Mouse (Mus musculus) heart, embryonic 13.5 days (tissue): ENCODE measurements around the gene Ttc7. TPM values are rescaled to one million over a fixed set of nuclear protein-coding genes. Genes with fewer than 3 reads are reported as not detected.

Experiments
- ATAC-seq: fragments of 200-750 bp; cut with Nextera tagmentation; 2 replicates; pipeline ENCODE4 v1.8.0; 2017; ENCODE audit warnings: moderate TSS enrichment; ENCODE audit not compliant: insufficient number of reproducible peaks, low FRiP score, low TSS enrichment; ENCODE audit errors: extremely low read depth
- H3K27ac ChIP-seq: fragments of 300-500 bp; sonication (generic); replicated peaks from 2 replicates; pipeline ENCODE4 v1.5.1; 2015; ENCODE audit warnings: moderate library complexity, mild to moderate bottlenecking, inconsistent platforms
- H3K27me3 ChIP-seq: fragments of 300-500 bp; sonication (generic); replicated peaks from 2 replicates; pipeline ENCODE4 v1.6.1; 2015; ENCODE audit warnings: mild to moderate bottlenecking, inconsistent platforms
- H3K36me3 ChIP-seq: fragments of 300-500 bp; sonication (generic); 2 replicates; pipeline ENCODE4 v1.6.1; 2015; ENCODE audit warnings: mild to moderate bottlenecking, inconsistent platforms
- H3K4me1 ChIP-seq: fragments of 300-500 bp; sonication (generic); 2 replicates; pipeline ENCODE4 v1.6.1; 2015; ENCODE audit warnings: inconsistent platforms
- H3K4me2 ChIP-seq: fragments of 300-500 bp; sonication (generic); 2 replicates; pipeline ENCODE4 v1.6.1; 2015; ENCODE audit warnings: inconsistent platforms, mild to moderate bottlenecking, moderate library complexity
- H3K4me3 ChIP-seq: fragments of 300-500 bp; sonication (generic); 2 replicates; pipeline ENCODE4 v1.5.1; 2015; ENCODE audit warnings: moderate library complexity, mild to moderate bottlenecking, inconsistent platforms
- H3K9ac ChIP-seq: fragments of 300-500 bp; sonication (generic); 2 replicates; pipeline ENCODE4 v1.6.1; 2015; ENCODE audit warnings: inconsistent platforms, mild to moderate bottlenecking, moderate library complexity
- H3K9me3 ChIP-seq: fragments of 300-500 bp; sonication (generic); 2 replicates; pipeline ENCODE4 v1.6.1; 2016; ENCODE audit warnings: inconsistent platforms
- WGBS: fragments of 180-500 bp; shearing (Covaris S2); methylation state at CpG from one replicate; pipeline ENCODE4 v1.1.7; 2015; ENCODE audit warnings: mixed read lengths; 5-methylcytosine and 5-hydroxymethylcytosine counted together
- polyA plus RNA-seq: library from polyadenylated mRNA; unstranded; fragments of >200 nt; fragmentation: Nextera tagmentation; extraction: Ambion mirVana; gene quantifications from 2 replicates; pipeline ENCODE4 v1.2.1, GENCODE M21; 2015

Ttc7 gene
- polyA plus RNA-seq, 1 experiment from 2014 or later: 3.6 TPM

GRCm38 (mm10) chr17:87265792-87266186, 16.9 kb upstream of the Ttc7 start, which contains the start of gene Mcfd2:
Gene Mcfd2, minus strand, starts transcription at chr17:87265935.
- Histone ChIP-seq H3K4me1 (peaks cover 20% of the 10 kb centered on the region), H3K27ac (peak within 1 kb of the TSS; percentile 66), H3K4me3 (peak within 1 kb of the TSS; percentile 83), H3K9me3 (peaks cover 12% of the 10 kb centered on the region), H3K4me2 (peak within 1 kb of the TSS; percentile 89), H3K9ac (peak within 1 kb of the TSS; percentile 97), H3K36me3 (peaks cover 28% of the 10 kb centered on the region), H3K27me3 (peaks cover 4% of the 10 kb centered on the region)
- peak; percentile 91 for ATAC-seq
- under 1% methylated on average over 39 of the region's 41 CpGs for WGBS

- H3K27me3 ChIP-seq: peaks cover 9% of the 10 kb centered on the region
- no peaks in the 10 kb centered on the region for H3K36me3 ChIP-seq
- no peak overlapping the region for H3K9ac ChIP-seq
- H3K4me1 ChIP-seq: peaks cover 7% of the 10 kb centered on the region
- 64% methylated on average over 6 of the region's 6 CpGs for WGBS
- H3K4me2 ChIP-seq: no peak overlapping the region
- no peak overlapping the region for H3K27ac ChIP-seq
- H3K4me3 ChIP-seq: no peak overlapping the region
- peaks cover 3% of the 10 kb centered on the region; the same call in 1 of the 2 replicates for H3K9me3 ChIP-seq
- ATAC-seq: no peak
Observed at GRCm38 (mm10) chr17:87269454-87269853, 13.2 kb upstream of the Ttc7 start.

- no peak overlapping the region for H3K27ac ChIP-seq
- 48% methylated on average over 14 of the region's 15 CpGs for WGBS
- no peak overlapping the region for H3K4me2 ChIP-seq
- peaks cover 24% of the 10 kb centered on the region for H3K27me3 ChIP-seq
- ATAC-seq: no peak
- H3K4me3 ChIP-seq: no peak overlapping the region
- peaks cover 3% of the 10 kb centered on the region; the same call in 1 of the 2 replicates for H3K9me3 ChIP-seq
- H3K36me3 ChIP-seq: no peaks in the 10 kb centered on the region
- H3K9ac ChIP-seq: 0 out of 2 replicates have a peak overlapping the region, but pooled peaks have one; percentile 7
- H3K4me1 ChIP-seq: peaks cover 4% of the 10 kb centered on the region; the same call in 1 of the 2 replicates
Observed at GRCm38 (mm10) chr17:87275363-87276341, 7.0 kb upstream of the Ttc7 start.

DNA sequence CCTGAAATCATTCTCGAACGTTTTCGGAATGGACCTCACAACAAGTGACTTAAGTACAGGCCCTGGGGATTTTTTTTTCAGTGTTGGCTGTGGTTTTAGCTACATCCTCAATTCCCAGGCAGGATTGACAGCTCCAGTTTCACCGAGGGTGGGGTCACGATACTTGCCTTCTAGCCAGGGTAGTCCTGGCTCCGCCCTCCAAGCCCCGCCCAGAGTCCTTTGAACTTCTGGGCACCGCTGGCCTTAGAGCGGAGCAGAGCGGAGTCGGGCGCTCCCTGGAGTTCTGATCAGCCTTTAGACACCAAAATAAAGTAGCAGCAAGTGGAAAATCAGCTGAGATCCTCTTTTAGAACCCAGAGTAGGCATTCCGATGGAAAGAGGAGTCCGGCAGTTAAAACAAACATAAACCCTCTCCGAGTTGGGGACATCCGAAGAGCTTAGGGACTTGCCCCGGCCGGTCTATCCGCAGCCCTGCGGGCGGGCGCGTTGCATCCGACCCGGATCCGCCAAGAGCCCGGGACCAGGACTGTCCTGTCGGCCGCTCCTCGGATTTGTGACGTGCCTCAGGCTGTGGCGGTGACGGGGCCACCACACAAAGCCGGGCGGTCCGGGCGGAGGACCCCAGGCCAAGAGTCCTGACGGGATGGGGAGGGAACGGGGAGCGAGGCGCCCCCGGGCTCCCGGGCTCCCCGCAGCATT, 530 bp upstream of the Ttc7 start:
- peaks cover 62% of the 10 kb centered on the region for H3K27me3 ChIP-seq
- under 1% methylated on average over 44 of the region's 44 CpGs for WGBS
- H3K36me3 ChIP-seq: no peaks in the 10 kb centered on the region
- H3K4me1 ChIP-seq: peaks cover 24% of the 10 kb centered on the region
- peak; percentile 89 for ATAC-seq
- peak overlapping the region; percentile 100 for H3K4me2 ChIP-seq
- no peaks in the 10 kb centered on the region for H3K9me3 ChIP-seq
- peak overlapping the region; percentile 77 for H3K4me3 ChIP-seq
- peak overlapping the region; percentile 91 for H3K9ac ChIP-seq
- peak overlapping the region; percentile 89 for H3K27ac ChIP-seq

DNA sequence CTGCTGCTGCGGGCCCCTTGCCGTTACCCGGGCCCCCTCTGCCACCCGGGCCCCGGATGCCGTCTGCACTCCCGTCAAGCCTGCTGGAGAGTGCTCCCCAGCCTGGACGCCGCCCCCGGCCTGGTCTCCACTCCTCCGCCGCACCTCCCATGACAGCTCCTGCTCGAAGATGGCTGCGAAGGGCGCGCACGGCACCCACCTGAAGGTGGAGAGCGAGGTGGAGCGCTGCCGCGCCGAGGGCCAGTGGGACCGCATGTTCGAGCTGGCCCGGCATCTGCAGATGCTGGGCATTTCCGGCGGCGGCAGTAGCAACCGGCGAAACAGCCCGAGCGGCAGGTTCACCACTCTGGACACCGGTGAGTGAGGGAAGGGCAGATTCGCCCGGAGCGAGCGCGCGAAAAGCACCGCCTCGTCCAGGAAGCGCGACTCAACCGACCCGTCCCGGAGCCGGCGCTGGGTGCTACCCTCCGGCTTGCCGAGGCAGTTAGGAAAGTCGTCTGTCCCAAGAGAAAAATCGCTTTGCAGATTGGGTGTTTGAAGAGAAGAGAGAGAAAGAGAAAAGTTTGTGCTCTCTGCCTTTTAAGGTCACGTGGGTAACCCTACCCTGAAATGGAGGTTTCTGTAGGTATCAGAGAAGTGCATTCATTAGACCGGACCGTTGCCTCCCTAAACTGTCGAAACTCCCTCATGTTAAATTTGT, 519 bp downstream of the Ttc7 start:
- Histone ChIP-seq H3K4me3 (peak overlapping the region; percentile 77), H3K9ac (peak overlapping the region; percentile 91), H3K4me1 (peaks cover 25% of the 10 kb centered on the region), H3K9me3 (no peaks in the 10 kb centered on the region), H3K4me2 (peak overlapping the region; percentile 100), H3K36me3 (no peaks in the 10 kb centered on the region), H3K27ac (peak overlapping the region; percentile 89; the same call in 1 of the 2 replicates), H3K27me3 (peaks cover 70% of the 10 kb centered on the region)
- WGBS: under 1% methylated on average over 56 of the region's 56 CpGs
- 0 out of 2 replicates have a peak, but pooled peaks have one; percentile 1 for ATAC-seq

- 9% methylated on average over 21 of the region's 21 CpGs for WGBS
- Histone ChIP-seq H3K4me3 (peak overlapping the region; percentile 77), H3K9me3 (no peaks in the 10 kb centered on the region), H3K36me3 (no peaks in the 10 kb centered on the region), H3K27ac (no peak overlapping the region), H3K27me3 (peaks cover 75% of the 10 kb centered on the region), H3K4me2 (peak overlapping the region; percentile 100), H3K9ac (peak overlapping the region; percentile 91), H3K4me1 (peaks cover 26% of the 10 kb centered on the region)
- no peak for ATAC-seq
Observed at GRCm38 (mm10) chr17:87283755-87284481, 1.2 kb downstream of the Ttc7 start.

GRCm38 (mm10) chr17:87284482-87285040, 1.9 kb downstream of the Ttc7 start:
- no peaks in the 10 kb centered on the region for H3K36me3 ChIP-seq
- 72% methylated on average over 7 of the region's 7 CpGs for WGBS
- peak overlapping the region; percentile 100 for H3K4me2 ChIP-seq
- no peak overlapping the region for H3K9ac ChIP-seq
- H3K4me1 ChIP-seq: peaks cover 26% of the 10 kb centered on the region
- H3K4me3 ChIP-seq: no peak overlapping the region
- peaks cover 78% of the 10 kb centered on the region for H3K27me3 ChIP-seq
- no peak for ATAC-seq
- H3K9me3 ChIP-seq: no peaks in the 10 kb centered on the region
- no peak overlapping the region for H3K27ac ChIP-seq

DNA sequence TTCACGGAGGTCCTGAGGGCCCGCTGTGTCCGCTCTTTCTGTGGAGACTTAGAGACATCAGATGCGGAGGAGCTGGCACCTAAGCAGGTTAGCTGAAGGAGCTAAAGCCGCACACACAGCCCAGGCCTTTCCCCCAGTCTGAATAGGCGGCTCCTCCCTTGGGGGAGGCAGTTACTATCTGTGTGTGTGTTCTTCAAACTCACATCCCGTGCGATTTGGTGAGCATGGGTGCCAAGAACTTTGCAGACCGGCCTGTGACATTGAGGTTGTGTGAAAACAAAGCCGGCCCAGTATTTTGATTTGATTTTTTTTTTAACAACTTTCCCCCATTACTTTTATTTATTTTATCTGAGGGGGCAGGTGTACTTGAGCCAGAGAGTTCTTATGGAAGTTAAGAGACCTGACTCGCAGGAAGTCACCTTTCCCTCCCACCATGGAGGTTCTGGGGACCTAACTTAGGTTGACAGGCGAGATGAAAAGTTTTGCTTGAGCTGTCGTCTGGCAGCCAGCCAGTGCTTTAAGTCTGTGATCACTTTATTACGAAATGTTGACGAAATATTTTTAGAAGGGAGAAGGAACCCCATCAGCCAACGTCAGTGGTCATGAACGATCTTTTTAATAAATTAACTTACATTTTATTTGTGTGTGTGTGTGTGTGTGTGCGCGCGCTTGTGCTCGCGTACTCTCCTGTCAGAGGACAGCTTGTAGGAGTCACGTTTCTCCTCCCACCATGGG, 3.2 kb downstream of the Ttc7 start:
- Histone ChIP-seq H3K4me1 (peaks cover 26% of the 10 kb centered on the region), H3K9me3 (no peaks in the 10 kb centered on the region), H3K4me2 (no peak overlapping the region), H3K9ac (no peak overlapping the region), H3K36me3 (no peaks in the 10 kb centered on the region), H3K27ac (no peak overlapping the region), H3K27me3 (peaks cover 72% of the 10 kb centered on the region), H3K4me3 (no peak overlapping the region)
- no peak for ATAC-seq
- WGBS: 72% methylated on average over 23 of the region's 23 CpGs

GRCm38 (mm10) chr17:87286481-87287143, 3.9 kb downstream of the Ttc7 start:
- peaks cover 72% of the 10 kb centered on the region for H3K27me3 ChIP-seq
- H3K36me3 ChIP-seq: no peaks in the 10 kb centered on the region
- 65% methylated on average over 8 of the region's 8 CpGs for WGBS
- no peak overlapping the region for H3K4me3 ChIP-seq
- H3K4me1 ChIP-seq: peaks cover 20% of the 10 kb centered on the region
- no peak overlapping the region for H3K27ac ChIP-seq
- H3K9ac ChIP-seq: no peak overlapping the region; the same call in 1 of the 2 replicates
- H3K4me2 ChIP-seq: no peak overlapping the region
- ATAC-seq: no peak
- H3K9me3 ChIP-seq: no peaks in the 10 kb centered on the region
